Mouse (Mus musculus): ENCODE measurements around the gene Samd4.

- no peak for TF ChIP-seq CTCF (IDR thresholded peaks at IDR 0.05; ENCODE audit: low read depth, low read length)
- TF ChIP-seq GATA2 (IDR thresholded peaks at IDR 0.05; ENCODE audit: borderline replicate concordance, low read depth, low read length), result no peak
- TF ChIP-seq TAL1 (conservative IDR thresholded peaks at IDR 0.05; ENCODE audit: low read depth, low read length), result no peak
- TF ChIP-seq GATA1 (IDR thresholded peaks at IDR 0.05; ENCODE audit: borderline replicate concordance, low read length), result no peak
These were observed 223.1 kb downstream of the Samd4 start for GRCm38 (mm10) chr14:47105755-47106154.

Measured in G1E (cell line).